Mouse (Mus musculus): ENCODE measurements around the gene Cdc34. TPM values are rescaled to one million over a fixed set of nuclear protein-coding genes. Genes with fewer than 3 reads are reported as not detected.

Gene Cdc34
- polyA plus RNA-seq, 1 experiment from 2014 or later: 64.3 TPM

DNA sequence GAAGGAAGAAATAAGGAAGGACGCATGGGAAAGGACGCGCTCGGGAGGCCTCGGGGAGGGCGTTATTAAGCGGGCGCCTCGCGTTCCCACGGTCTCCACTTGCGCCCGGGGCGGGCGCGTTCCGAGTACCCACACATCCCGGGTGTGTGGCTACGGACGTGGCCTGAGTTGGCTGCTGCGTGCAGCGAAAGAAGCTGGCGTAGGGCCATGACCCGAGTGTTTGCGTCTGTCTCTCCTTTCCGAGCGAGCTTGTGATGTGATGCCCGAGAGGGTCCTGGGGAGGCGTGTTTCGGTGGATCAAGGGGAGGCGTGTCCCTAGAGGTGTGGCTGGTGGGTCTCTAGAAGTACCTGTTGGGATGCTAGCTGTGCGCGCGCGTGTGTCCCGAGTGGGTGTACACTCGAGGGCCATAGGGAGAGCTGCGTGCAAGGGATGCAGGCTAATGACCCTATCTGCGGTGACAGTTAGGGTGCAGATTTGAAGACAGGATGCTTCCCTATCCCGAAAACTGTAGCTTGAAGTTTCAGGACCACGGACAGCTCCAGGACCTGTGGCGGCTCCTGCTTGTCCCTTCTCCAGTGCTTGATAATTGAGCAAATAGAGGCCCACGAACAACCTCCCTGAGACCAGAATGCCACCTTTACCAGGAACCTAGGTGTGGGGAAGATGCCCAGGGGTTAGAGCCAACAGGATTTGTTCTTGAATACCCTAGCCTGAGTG lies 35.8 kb downstream of the Cdc34 start:
- WGBS: 3% methylated on average over 42 of the region's 43 CpGs
- no peaks in the 10 kb centered on the region for H3K36me3 ChIP-seq (ENCODE audit: insufficient read depth, low read length)
- peak overlapping the region; percentile 52; the same call in 1 of the 2 replicates for H3K4me3 ChIP-seq (ENCODE audit: low read depth, low read length)
- H3K9ac ChIP-seq (replicated peaks; ENCODE audit: low read depth): no peak overlapping the region
- peaks cover 40% of the 10 kb centered on the region for H3K27me3 ChIP-seq (replicated peaks; ENCODE audit: insufficient read depth, low read length)
- no peak for TF ChIP-seq EP300 (IDR thresholded peaks at IDR 0.05)
- no peak for TF ChIP-seq CTCF (IDR thresholded peaks at IDR 0.05)
- DNase-seq (ENCODE audit: low spot score) (peak; percentile 84), ATAC-seq (no peak)
- H3K9me3 ChIP-seq (ENCODE audit: low read length): no peaks in the 10 kb centered on the region
- H3K4me1 ChIP-seq (ENCODE audit: insufficient read depth, low read depth, low read length): peaks cover 5% of the 10 kb centered on the region; the same call in 1 of the 2 replicates
- no peak overlapping the region for H3K27ac ChIP-seq (ENCODE audit: low read length)
- peak overlapping the region; percentile 82; the same call in 1 of the 2 replicates for H3K4me2 ChIP-seq (replicated peaks; ENCODE audit: low read depth, low read length)

DNA sequence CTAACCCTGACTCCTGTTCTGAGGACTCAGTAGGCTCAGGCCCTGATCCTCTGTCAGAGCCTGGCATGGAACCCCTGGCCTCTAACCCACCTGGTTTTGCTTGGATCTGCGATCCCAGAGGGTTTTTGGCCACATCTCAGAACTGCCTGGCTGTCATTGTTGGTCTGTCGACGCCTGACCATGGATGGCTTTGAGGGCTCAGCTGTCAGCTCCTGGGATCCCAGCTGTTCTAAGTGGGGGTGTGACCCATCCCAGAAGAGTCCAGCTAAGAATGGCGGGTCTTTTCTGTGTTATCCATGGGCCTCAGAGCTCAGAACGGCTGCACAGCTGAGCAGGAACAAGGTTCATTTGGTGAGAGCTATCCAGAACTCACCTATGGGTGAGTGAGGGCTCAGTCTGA lies 39.1 kb downstream of the Cdc34 start:
- Histone ChIP-seq H3K27me3 (replicated peaks; ENCODE audit: insufficient read depth, low read length) (peaks cover 31% of the 10 kb centered on the region), H3K4me3 (ENCODE audit: low read depth, low read length) (no peak overlapping the region), H3K4me1 (ENCODE audit: insufficient read depth, low read depth, low read length) (peaks cover 5% of the 10 kb centered on the region; the same call in 1 of the 2 replicates), H3K9ac (replicated peaks; ENCODE audit: low read depth) (no peak overlapping the region), H3K4me2 (replicated peaks; ENCODE audit: low read depth, low read length) (no peak overlapping the region), H3K27ac (ENCODE audit: low read length) (no peak overlapping the region), H3K36me3 (ENCODE audit: insufficient read depth, low read length) (no peaks in the 10 kb centered on the region), H3K9me3 (ENCODE audit: low read length) (no peaks in the 10 kb centered on the region)
- DNase-seq (ENCODE audit: low spot score) (no peak), ATAC-seq (no peak)
- 51% methylated on average over 5 of the region's 5 CpGs for WGBS
- TF ChIP-seq CTCF (IDR thresholded peaks at IDR 0.05): no peak
- no peak for TF ChIP-seq EP300 (IDR thresholded peaks at IDR 0.05)

DNA sequence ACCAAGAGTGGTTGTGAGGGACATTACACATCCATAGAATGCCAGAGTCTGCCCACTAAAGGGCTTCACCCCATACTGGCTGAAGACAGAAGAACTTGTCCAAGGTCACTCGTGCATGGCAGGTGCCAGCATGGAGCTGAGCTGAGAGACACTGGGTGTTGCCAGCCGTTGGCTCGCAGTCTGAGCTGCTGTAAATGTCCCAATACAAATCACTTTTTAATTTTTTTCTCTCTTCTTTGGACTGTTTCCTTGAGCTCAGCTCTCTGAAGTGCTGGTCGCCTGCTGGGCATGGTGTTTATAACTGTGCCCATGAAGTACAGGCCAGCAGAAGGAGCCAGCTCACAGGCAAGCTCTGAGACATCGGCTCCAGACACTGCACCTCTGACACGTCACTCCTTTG lies 41.1 kb downstream of the Cdc34 start:
- ATAC-seq (no peak), DNase-seq (ENCODE audit: low spot score) (no peak)
- TF ChIP-seq CTCF (IDR thresholded peaks at IDR 0.05) (no peak), EP300 (IDR thresholded peaks at IDR 0.05) (no peak)
- Histone ChIP-seq H3K27me3 (replicated peaks; ENCODE audit: insufficient read depth, low read length) (peaks cover 12% of the 10 kb centered on the region), H3K27ac (ENCODE audit: low read length) (no peak overlapping the region), H3K4me3 (ENCODE audit: low read depth, low read length) (no peak overlapping the region), H3K9me3 (ENCODE audit: low read length) (no peaks in the 10 kb centered on the region), H3K4me2 (replicated peaks; ENCODE audit: low read depth, low read length) (no peak overlapping the region), H3K36me3 (ENCODE audit: insufficient read depth, low read length) (no peaks in the 10 kb centered on the region), H3K9ac (replicated peaks; ENCODE audit: low read depth) (no peak overlapping the region), H3K4me1 (ENCODE audit: insufficient read depth, low read depth, low read length) (no peaks in the 10 kb centered on the region)
- 59% methylated on average over 6 of the region's 6 CpGs for WGBS

DNA sequence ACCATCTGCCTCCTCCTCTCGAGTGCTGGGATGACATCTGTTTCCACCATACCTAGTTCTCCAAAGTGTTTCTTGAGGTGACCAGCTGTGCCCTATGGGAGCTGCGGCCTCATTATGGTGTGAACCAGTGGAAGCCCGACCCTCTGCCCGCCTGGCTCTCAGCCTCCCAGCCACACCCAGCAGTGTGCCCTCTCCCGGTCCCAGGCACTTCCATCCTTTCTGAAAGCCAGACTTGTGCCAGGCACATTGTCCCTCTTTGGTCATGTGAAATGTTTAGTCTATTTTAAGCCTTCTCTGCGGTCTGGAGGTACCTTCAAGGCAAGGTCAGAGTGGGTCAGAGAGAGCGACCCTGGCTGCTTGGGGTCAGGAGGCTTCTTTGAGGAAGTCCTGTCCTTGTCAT lies 41.7 kb downstream of the Cdc34 start:
- H3K27me3 ChIP-seq (replicated peaks; ENCODE audit: insufficient read depth, low read length): 0 out of 2 replicates have a peak, but pooled peaks cover 6% of the 10 kb centered on the region
- DNase-seq (ENCODE audit: low spot score): no peak
- H3K27ac ChIP-seq (ENCODE audit: low read length): no peak overlapping the region
- H3K9me3 ChIP-seq (ENCODE audit: low read length): no peaks in the 10 kb centered on the region
- no peak overlapping the region for H3K9ac ChIP-seq (replicated peaks; ENCODE audit: low read depth)
- no peak for ATAC-seq
- TF ChIP-seq EP300 (IDR thresholded peaks at IDR 0.05) (no peak), CTCF (IDR thresholded peaks at IDR 0.05) (no peak)
- H3K4me3 ChIP-seq (ENCODE audit: low read depth, low read length): no peak overlapping the region
- H3K4me1 ChIP-seq (ENCODE audit: insufficient read depth, low read depth, low read length): no peaks in the 10 kb centered on the region
- WGBS: 77% methylated on average over 7 of the region's 7 CpGs
- H3K4me2 ChIP-seq (replicated peaks; ENCODE audit: low read depth, low read length): no peak overlapping the region
- H3K36me3 ChIP-seq (ENCODE audit: insufficient read depth, low read length): no peaks in the 10 kb centered on the region

DNA sequence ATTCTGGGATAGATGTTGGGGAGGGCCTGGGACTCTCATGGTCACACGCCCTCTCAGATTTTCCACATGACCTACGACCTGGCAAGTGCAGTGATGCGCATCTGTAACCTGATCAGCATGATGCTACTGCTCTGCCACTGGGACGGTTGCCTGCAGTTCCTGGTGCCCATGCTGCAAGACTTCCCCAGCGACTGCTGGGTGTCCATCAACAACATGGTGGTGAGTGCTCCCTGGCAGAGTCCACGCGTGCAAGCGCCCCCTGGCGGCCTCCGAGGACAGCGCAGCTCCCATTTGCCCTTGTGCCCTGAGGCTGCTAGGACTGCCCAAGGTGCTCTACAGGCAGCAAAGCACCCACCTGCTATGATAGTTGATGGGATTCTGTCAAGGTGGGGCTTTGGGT lies 44.1 kb downstream of the Cdc34 start:
- H3K36me3 ChIP-seq (ENCODE audit: insufficient read depth, low read length): no peaks in the 10 kb centered on the region
- no peak overlapping the region for H3K4me3 ChIP-seq (ENCODE audit: low read depth, low read length)
- ATAC-seq: peak; percentile 52; the same call in 1 of the 2 replicates
- no peak overlapping the region for H3K9ac ChIP-seq (replicated peaks; ENCODE audit: low read depth)
- TF ChIP-seq CTCF (IDR thresholded peaks at IDR 0.05) (peak; percentile 77), EP300 (IDR thresholded peaks at IDR 0.05) (no peak)
- peak; percentile 49 for DNase-seq (ENCODE audit: low spot score)
- H3K4me1 ChIP-seq (ENCODE audit: insufficient read depth, low read depth, low read length): no peaks in the 10 kb centered on the region
- H3K27me3 ChIP-seq (replicated peaks; ENCODE audit: insufficient read depth, low read length): no peaks in the 10 kb centered on the region
- H3K4me2 ChIP-seq (replicated peaks; ENCODE audit: low read depth, low read length): no peak overlapping the region
- H3K9me3 ChIP-seq (ENCODE audit: low read length): no peaks in the 10 kb centered on the region
- H3K27ac ChIP-seq (ENCODE audit: low read length): no peak overlapping the region
- WGBS: 41% methylated on average over 11 of the region's 11 CpGs

DNA sequence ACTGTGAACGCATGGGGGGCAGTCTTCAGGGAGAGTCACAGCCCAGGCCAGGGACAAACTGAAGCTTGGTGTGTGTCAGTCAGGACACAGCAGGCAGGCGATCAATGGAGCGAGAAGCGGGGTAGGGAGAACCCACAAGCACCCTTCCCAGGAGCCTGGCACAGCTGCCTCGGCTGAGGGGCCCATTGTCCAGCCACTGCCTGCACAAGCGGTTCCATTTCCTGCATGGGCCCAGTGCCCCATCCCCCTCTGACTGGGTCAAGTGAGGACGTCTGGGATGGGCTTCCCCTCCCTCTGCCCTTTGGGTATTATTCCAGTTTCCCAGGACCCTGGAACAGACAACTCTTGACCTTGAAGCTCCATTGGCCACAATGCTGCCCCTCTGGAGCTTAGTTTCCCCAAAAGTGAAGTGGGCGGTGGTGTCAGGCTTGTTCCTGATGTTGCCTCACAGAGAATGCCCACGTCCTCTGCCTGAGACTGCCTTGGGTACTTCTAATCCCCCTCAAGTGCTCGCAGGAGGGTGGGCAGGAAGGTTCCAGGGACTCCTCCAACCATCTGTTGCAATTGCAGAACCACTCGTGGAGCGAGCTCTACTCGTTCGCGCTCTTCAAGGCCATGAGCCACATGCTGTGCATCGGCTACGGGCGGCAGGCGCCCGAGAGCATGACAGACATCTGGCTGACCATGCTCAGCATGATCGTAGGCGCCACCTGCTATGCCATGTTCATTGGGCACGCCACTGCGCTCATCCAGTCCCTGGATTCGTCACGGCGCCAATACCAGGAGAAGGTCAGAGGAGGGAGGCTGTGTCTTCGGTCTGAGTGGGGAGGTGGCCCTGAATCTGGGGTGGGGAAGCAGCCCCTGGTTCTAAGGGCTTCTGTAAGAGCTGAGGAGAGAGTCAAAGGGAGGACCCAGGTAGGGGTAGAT lies 46.6 kb downstream of the Cdc34 start:
- H3K4me3 ChIP-seq (ENCODE audit: low read depth, low read length): no peak overlapping the region
- no peak overlapping the region for H3K27ac ChIP-seq (ENCODE audit: low read length)
- ATAC-seq (no peak), DNase-seq (ENCODE audit: low spot score) (no peak)
- H3K4me2 ChIP-seq (replicated peaks; ENCODE audit: low read depth, low read length): no peak overlapping the region
- H3K4me1 ChIP-seq (ENCODE audit: insufficient read depth, low read depth, low read length): no peaks in the 10 kb centered on the region
- H3K27me3 ChIP-seq (replicated peaks; ENCODE audit: insufficient read depth, low read length): no peaks in the 10 kb centered on the region
- TF ChIP-seq CTCF (IDR thresholded peaks at IDR 0.05) (no peak), EP300 (IDR thresholded peaks at IDR 0.05) (no peak)
- H3K9ac ChIP-seq (replicated peaks; ENCODE audit: low read depth): no peak overlapping the region
- no peaks in the 10 kb centered on the region for H3K9me3 ChIP-seq (ENCODE audit: low read length)
- WGBS: 61% methylated on average over 28 of the region's 28 CpGs
- no peaks in the 10 kb centered on the region for H3K36me3 ChIP-seq (ENCODE audit: insufficient read depth, low read length)
